27 mouse cellular contexts compared by ENCODE assay signal in genomic region chr1:165908153-165908552, GRCm38 (mm10).
"Had no signal": no experiment of that assay in that cellular context is flagged by ENCODE, and none has a peak within 500 bp of the region (broad histone marks: within the 10 kb centered on the region; RNA-seq: fewer than 3 reads in every experiment).

No protein-coding gene starts in this region.

- DNase-seq: left cerebral cortex, postnatal 4 days; liver, embryonic 13.5 days; liver, postnatal 0 days; lung, adult 18-20 months; lung, adult 2 months; lung, embryonic 14.5 days; lung, postnatal 10 days; lung, postnatal 14 days; lung, postnatal 36 days; lung, postnatal 4 days; midbrain, embryonic 14.5 days had no signal

- H3K27ac ChIP-seq: limb, embryonic 10.5 days; limb, embryonic 12.5 days; limb, embryonic 13.5 days; limb, embryonic 15.5 days; liver, embryonic 12.5 days; liver, embryonic 13.5 days; liver, embryonic 14.5 days; liver, embryonic 15.5 days; lung, embryonic 15.5 days; macrophage; midbrain, embryonic 10.5 days; midbrain, embryonic 12.5 days; midbrain, embryonic 13.5 days; midbrain, embryonic 15.5 days; neural tube, embryonic 12.5 days had no signal

- H3K9ac ChIP-seq: limb, embryonic 12.5 days; limb, embryonic 13.5 days; limb, embryonic 15.5 days; liver, embryonic 12.5 days; liver, embryonic 13.5 days; liver, embryonic 14.5 days; liver, embryonic 15.5 days; liver, postnatal 0 days; lung, embryonic 14.5 days; lung, embryonic 15.5 days; midbrain, embryonic 12.5 days; midbrain, embryonic 13.5 days; midbrain, embryonic 15.5 days; neural tube, embryonic 12.5 days had no signal

- H3K4me1 ChIP-seq: limb, embryonic 10.5 days; limb, embryonic 12.5 days; limb, embryonic 15.5 days; liver, embryonic 12.5 days; liver, embryonic 13.5 days; liver, embryonic 15.5 days; lung, embryonic 15.5 days; megakaryocyte, embryonic 14.5 days; midbrain, embryonic 15.5 days; neural tube, embryonic 12.5 days had no signal

- H3K27me3 ChIP-seq: limb, embryonic 12.5 days; limb, embryonic 13.5 days; limb, embryonic 15.5 days; liver, embryonic 12.5 days; liver, embryonic 13.5 days; liver, embryonic 15.5 days; lung, embryonic 15.5 days; megakaryocyte, embryonic 14.5 days; midbrain, embryonic 12.5 days; midbrain, embryonic 13.5 days; midbrain, embryonic 15.5 days; neural tube, embryonic 12.5 days had no signal

- H3K4me3 ChIP-seq: limb, embryonic 10.5 days; limb, embryonic 12.5 days; limb, embryonic 13.5 days; limb, embryonic 15.5 days; liver, embryonic 12.5 days; liver, embryonic 13.5 days; liver, embryonic 15.5 days; lung, embryonic 15.5 days; megakaryocyte, embryonic 14.5 days; midbrain, embryonic 10.5 days; midbrain, embryonic 12.5 days; midbrain, embryonic 13.5 days; midbrain, embryonic 15.5 days; myocyte; neural tube, embryonic 12.5 days had no signal
